Mouse (Mus musculus) skeletal muscle tissue, adult 2 months (tissue): ENCODE data around the gene Sh3bp5.
A peak's percentile ranks its signal among the peaks of the same experiment; 100 is the strongest.

ENCODE experiments used
- DNase-seq: peaks from one replicate; pipeline ENCODE4 v3.0.0-alpha.2; 2012; ENCODE audit warnings: low read depth, low spot score

Sh3bp5 gene

DNA sequence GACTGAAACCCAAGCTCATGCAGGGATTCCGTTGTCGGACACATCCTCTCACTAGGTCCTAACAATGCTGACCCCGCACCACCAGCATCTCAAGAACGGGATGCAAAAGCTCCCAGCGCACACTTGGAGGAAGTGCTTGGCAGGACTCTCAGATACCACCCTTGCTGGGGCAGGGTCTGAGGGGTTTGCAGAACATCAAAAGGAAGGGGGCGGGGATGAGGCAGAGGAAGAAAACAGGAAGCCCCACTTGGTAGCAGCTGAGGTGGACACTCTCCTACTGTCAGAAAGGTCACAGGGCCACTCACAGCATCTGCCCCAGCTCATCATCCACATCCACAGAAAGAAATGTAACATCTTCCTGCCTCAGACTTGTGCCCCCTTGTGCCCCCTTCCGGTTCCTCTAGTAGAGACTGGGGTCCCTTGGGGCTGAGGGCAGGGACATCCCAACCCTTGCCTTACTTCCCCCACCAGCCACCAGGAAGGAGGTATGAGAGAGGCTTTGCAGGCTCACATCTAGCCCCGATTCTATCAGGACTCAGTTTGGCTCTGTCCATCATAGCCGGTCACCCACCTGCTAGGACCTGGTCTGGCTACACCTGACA, 25.7 kb downstream of the Sh3bp5 start:
- DNase-seq = no peak

DNA sequence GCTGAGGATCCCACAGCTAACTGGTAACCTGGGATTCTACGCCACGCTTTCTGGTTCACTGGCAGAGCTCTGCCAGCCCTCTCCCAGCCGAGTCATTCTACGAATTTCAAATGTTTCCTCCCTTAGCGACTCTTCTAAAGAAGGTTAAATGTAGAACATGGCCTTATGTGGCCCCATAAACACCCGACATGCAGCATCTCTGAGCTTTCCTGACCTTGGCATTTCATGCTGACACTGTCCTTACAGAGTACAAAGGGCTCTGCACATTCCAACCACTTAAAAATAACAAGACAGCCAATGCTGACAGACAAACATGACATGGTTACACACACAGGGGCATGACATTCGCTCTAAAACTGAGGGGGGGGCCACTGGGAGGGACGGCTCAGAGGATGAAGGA, 27.2 kb downstream of the Sh3bp5 start:
- no peak for DNase-seq

DNA sequence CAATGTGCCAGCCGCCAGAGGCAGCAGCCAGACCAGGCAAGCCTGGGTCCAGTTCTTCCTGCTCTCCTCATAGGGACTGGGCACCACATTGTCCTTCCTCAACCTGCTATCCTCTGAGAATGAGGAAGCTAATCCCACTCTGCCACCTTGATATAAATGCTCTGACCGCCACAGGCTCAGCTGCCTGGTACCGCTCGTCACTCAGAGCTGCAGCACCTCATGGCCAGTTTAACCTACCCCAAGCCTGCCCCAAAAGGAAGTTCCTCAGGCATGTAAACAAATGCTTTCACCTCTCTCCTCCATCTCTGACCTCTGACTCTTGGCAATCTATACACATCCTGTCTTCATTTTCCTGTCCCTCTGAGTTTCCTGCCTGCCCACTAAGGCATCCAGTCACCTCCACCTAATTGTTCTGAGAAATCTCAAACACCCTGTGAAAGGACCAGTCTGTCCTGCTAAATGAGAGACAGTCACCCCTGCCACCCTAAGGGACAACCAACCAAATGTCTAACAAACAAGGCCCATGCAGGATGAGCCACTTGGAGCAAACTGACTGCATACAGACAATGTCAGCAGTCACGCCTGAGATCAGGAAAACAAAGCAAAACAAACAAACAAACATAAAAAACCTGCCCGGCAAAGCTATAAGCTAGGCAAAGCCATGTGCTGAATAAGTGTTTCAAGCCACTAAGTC, 27.8 kb downstream of the Sh3bp5 start:
- no peak for DNase-seq

DNA sequence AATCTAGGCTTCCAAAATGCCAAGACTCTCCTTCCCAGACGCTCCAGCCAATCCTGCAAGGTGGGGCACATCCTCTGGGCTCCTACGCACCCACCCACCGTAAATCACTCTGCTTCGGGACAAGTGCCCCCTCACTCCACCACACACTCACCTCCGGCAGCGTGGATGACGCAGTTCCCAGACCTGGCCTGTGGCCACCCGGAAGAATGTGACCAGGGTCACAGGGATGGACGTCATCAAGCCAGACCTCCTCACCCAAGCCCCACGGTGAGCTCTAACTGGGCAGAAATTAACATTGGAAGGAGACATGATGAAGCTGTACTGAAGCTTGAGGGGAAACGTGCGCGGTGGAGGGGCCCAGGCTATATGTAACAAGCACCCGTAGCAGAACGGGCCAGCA, 28.7 kb downstream of the Sh3bp5 start:
- DNase-seq = no peak

DNA sequence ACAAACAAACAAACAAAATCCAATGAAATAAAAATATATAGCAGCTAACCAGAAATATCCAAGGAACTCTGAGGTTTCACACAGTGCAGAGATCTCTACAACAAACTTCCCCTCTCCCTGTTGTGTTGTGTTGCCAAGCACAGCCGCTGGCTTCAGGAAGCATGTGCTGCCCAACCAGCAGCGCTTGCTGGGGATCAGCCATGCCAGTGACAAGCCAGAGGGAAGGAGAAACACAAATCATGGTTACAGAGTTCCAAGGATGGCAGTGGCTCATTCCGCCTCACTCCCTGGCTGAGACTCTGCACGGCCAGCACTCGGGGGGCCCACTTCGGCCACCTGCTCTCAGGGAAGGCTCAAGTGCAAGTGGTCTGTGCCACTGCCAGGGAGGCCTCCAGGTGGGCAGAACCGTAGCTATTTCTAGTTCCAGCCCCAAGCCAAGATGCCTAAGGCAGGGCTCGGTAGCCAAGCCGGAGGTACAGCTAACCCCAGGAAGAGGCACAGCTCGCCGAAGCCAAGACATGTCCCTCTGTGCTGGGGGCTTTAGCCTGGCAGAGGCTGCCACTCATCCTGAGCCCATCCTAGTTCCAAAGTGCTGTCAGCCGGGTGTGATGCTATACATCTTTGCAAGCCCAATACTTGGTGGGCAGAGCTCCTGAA, 29.6 kb downstream of the Sh3bp5 start:
- DNase-seq = peak; percentile 50

DNA sequence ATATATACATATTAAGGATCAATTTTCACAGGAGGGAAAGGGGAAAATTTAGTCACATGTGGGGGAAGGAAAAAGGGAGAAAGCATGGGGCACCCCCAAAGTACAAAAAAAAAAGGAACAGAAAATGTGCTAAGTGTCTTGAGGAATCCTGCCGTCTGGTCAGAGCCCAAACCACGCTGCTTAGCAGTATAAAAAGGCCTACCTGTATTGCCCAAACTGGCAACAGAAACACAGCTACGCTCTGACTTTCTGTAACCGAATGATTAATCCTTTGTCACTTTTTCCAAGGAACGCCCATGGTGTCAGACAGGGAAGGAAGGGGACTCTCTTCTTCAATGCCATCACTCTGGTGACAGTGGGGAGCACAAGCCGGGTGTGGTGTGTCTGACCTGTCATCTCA, 30.2 kb downstream of the Sh3bp5 start:
- no peak for DNase-seq

DNA sequence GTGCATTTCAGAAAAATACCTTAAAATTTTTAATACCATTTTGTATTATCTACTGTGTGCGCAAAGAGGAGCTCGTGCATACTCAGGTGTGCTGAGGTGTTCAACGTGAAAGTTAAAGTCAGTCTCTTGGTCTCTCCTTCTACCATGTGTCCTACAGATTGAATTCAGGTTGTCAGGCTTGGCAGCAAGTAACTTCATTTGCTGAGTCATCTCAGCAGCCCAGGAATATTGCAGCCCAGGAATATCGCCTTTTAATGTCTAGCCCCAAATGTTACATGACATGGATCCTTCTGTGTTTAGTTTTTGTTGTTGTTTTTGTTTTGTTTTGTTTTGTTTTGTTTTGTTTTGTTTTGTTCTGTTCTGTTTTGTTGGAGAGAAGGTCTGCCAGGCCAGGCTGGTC, 31.2 kb downstream of the Sh3bp5 start:
- DNase-seq = no peak

DNA sequence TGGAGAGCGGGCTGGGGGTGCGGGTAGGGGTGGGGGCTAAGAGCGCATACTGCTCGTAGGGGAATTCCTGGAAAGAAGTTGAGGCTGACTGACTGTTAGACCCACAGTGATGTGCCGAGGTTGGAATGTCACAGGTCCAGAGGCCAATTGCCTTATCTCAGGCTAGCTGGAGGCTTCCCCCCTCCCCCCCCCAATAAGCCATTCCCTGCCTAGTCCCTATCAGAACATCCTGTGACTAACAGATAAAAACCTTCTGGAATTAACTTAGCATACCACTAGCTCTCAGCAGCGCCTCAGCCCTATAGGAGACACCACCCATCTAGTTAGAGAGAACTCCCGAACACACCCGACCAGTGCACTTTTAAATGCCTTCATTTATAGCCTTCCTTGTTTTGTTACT, 31.9 kb downstream of the Sh3bp5 start:
- DNase-seq = no peak

DNA sequence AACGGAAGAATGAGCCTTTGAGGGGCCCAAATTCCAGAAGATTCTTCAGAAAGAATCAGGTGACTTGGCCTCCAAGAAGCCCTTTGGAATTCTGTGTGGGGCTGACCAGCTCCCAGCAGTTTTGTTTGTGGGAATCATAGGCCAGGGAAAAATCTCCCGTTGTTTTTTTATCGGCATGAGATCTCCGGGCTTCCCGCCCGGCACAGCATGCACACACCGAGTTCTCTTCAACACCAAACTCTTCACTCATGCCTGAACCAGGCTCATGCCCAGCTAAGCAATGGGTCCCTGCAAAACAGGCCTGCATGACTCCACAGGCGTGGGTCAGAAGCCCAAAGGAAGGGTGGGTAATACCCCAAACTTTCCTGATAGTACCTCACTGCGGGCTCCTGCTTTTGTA, 32.3 kb downstream of the Sh3bp5 start:
- no peak for DNase-seq

DNA sequence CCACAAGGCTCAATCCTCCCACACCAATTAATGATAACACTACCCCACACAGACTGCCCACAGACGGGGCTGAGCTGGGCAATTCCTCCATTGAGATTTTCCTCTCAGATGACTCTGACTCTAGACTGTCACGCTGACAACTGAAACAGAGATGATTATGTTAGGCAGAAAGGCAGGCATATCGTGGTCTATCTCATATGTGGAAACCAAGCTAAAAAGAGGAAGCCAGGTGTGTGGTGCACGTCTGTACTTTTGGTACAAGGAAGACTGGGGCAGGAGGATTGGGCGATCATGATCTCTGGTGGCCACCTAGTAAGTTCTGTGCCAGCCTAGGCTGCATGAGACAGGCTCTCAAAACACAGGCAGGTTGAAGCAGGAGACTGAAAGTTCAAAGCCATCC, 33.2 kb downstream of the Sh3bp5 start:
- no peak for DNase-seq

DNA sequence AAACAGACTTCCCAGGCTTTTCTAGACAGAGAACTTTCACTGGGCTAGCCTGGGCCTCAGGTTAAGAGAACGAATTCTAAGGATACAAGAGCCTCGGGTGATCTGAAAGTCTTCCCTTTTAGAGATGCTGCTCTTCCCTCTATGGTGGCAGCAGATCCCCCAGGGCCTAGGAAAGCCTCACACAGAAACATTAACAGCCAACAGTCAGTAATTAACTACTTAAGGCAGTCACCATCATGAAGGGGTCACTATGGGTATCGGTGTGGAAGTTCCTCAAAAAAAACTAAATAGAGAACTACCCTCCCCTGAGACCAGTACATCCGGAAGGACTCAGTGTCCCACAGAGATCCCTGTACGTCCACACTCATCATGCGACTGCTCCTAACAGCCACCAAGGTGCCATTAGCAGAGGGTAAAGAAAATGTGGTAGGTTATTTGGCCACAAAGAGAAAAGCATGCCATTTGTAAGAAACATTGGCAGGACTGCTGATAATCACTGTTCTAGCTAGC, 33.9 kb downstream of the Sh3bp5 start:
- DNase-seq = no peak

DNA sequence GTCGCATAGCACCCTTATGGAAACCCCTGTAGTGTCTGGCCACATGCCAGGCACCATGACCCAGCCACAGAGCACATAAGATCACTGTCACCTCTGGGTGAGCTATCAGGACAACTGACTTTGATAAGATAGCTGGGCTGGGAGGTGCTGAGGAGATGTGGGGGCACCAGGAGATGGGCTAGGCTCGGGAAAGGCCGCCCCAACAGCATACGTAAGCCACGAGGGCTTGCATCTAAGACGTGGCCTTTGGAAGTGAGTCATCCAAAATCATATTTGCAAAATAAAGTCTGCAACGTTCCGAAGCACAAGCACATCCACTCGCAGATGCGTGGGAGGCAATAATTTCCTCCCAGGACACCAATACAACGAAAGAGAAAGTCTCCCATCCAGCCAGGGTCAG, 35.0 kb downstream of the Sh3bp5 start:
- no peak for DNase-seq

DNA sequence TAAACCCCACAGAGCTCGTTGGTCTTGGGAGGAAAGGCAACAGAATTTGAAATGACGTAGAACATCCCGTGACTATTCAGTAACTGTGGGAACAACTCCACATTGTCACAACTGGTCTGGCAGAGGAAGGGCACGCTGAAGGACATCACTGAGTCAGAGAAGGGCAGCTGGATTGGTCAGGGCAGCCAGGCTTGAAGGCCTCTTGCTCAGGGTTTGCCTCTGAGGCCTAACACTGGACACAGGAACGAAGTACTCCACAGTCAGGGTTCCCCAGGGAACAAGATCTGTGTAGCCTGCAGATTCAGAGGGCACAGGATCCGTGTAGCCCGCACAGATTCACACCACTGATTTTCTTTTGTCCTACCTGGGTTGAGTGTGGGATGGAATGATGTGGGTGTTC, 35.6 kb downstream of the Sh3bp5 start:
- no peak for DNase-seq

DNA sequence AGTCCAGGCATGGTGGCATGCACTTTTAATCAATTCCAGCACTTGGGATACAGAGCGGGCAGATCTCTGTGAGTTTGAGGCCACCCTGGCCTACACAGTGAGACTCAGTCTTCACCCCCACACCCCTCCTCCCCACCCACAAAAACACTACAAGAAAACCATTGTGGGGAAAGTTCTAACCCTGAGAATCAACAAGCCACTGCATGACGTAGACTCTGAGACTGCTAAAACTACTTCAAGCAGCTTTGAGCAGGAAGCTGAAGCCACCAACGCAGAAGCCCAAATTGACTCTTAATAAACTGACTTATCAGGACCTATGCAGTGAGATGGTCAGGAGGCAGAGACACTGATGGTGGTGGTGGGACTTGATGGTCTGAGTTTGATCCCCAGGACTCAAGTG, 36.6 kb downstream of the Sh3bp5 start:
- no peak for DNase-seq

DNA sequence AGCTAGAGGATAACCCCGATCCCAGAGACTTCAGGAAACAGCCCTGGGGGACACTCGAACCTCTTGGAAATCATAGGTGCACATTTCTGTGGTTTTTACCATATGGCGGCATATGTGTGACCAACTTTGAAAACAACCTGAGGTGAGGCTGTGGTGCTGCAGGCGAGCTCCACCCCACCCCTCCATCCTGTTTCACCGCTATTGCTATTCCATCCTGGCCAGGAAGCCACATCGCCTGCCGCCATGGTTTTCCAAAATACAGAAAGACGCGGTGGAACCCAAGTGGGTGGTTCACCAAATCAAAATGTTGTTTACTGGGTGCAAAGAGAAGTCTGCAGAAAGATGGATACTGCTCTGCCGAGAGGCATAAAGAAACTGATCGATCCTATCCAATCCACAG, 37.1 kb downstream of the Sh3bp5 start:
- DNase-seq = no peak

DNA sequence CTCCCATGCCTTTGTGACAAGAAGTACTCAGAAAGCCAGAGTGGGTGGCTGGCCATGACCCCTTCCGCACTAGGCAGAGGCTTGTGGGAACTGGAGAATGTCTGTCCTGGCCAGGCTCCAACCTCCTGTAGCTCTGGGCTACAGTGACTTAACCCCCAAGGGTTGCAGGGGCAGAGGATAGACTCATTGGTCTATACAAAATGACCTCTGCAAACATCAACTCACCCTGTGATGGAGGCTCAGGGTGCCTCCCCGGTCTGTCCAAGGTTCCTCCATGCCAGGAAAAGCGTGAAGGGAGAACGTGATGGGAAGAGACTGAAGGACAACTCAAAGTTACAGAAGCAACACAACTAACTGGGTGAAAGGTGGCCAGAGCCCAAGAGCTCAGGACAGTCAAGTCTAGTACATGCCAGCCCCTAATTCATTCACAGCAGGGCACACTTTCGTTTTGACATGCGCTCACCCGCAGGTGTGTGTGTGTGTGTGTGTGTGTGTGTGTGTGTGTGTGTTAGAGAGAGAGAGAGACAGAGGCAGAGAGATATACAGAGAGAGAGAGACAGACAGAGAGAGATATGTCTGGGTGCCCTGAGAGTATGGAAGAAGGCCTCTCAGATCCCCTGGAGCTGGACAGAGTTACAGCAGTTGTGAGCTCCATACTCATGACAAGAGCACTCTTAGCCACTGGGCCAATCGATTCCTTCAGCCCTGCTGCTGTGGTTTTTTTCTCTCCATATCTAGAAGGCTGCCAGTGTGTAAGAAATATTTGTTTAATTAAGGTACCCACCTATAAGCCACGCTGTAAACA, 37.9 kb downstream of the Sh3bp5 start:
- DNase-seq = no peak

DNA sequence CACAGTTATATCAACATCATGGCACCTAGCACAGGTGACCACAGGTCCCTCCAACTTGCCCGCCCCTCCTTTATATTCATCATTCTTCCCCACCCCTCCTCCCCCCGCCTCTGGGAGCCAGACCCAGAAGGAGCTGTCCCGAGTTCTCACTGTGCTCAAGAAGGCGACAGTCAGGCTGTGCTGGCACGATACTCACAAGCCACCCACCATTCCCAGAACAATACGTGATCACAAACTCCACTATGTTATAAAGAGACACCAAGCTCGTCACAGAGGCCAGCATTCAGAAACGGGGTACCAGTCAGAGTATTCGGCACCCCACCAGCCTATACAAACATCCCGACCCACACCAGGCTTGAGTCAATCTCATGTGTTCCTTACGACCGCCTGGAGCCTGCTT, 38.5 kb downstream of the Sh3bp5 start:
- DNase-seq = no peak

DNA sequence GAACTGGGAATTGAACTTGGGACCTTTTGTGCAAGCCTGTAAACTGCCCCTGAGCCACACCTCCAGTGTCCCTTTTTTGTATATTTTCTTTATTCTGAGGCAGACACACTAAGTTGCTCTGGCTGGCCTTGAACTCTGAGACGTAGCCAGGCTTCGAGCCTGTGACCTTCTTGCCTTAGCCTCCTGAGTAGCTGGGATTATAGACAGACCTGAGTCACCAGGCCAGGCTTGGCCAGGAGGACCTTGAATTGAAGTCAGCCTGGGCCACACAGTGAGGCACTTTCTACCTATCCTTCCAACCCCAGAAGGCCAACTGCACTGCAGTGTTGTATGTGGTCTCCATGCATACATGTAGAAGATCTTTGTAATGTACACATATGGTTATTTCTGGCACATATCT, 39.5 kb downstream of the Sh3bp5 start:
- DNase-seq = no peak

DNA sequence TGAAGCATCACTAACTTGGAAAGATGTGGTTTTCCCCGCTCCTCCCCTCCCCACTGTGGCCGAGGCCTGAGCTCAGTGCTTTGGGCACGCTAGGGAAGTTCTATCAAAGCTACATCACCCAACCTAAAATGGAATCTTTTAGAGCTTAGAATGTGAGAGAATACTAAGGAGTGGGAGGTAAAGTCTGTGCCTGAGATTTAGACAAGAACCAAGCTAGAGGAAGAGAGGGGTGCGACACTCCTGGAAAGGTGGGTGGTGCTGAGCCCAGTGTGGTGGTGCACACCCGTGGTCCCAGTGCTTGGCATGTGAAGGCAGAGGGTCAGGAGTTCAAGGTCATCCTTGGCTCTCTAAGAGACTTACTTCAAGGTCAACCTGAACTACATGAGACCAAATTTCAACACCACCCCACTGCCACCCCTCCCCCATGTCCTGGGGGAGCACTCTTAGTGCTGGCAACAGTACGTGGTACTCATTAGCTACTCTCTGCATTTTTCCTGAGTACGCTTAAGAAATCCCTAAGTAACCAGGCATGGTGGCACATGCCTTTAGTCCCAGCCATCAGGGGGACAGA, 40.2 kb downstream of the Sh3bp5 start:
- no peak for DNase-seq

DNA sequence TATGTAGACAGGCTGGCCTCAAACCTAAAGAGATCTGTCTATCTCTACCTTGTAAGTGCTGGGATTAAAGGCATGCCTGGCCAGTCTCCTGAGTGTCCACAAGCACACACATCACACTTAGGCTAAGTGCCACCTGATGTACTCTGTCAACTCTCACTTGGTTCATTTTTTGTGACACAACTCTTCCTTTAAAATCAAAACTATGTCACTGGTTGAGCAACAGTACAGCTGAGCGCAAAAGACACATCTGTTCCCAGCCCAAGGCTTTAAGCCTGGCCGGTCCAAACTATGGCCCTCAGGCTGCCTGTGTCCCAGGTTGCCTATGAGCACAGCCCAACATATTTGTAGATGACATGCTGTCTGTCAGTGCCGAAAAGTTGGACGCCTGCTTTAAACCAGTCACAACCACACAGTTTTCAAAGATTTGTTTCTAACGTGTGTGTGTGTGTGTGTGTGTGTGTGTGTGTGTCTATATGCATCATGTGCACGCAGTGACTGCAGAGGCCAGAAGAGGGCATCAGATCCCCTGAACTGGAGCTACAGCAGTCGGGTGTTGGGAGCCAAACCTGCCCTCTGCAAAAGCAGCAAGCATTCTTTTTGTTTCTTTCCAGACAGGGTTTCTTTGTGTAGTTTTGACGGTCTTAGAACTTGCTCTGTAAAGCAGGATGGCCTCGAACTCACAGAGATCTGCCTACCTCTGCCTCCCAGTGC, 40.9 kb downstream of the Sh3bp5 start:
- DNase-seq = no peak

DNA sequence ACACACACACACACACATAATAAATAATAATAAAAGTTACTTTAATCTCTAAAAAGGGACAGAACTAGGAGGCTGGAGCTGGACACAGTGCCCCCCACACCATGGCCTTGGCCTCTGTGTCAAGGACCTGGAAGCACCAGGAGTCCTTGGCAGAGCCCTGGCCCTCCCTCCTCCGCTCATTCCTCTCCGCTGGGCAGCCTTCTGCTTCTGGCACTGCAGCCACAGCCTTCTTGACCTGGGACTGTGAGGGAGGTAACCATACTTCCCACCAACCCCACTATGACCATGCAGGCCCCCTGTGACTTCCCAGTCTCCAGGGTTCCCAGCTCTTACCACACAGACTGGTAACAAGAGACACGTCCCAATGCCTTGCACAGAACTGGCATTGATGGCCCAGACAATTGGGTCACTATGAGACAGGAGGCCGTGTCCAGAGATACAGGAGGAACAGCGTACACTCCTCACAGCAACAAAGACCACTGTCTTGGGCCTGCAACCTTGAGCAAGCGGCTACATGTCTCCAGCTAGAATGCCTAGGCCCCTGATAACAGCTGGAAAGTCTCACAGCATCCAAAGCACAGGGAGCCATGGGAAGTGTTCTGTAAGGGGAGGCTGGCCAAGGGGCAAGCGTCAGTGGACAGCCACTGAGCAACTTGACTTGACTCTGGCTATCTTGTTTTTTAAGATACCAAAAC, 41.8 kb downstream of the Sh3bp5 start:
- no peak for DNase-seq
